Mouse (Mus musculus) 3134 (cell line): ENCODE measurements around the gene Dyrk4.

ENCODE experiments used
- DNase-seq: peaks from one replicate; pipeline ENCODE4 v3.0.0-alpha.2; 2011; ENCODE audit warnings: low spot score; ENCODE audit not compliant: insufficient read length; ENCODE audit errors: extremely low read depth

Dyrk4 gene

DNA sequence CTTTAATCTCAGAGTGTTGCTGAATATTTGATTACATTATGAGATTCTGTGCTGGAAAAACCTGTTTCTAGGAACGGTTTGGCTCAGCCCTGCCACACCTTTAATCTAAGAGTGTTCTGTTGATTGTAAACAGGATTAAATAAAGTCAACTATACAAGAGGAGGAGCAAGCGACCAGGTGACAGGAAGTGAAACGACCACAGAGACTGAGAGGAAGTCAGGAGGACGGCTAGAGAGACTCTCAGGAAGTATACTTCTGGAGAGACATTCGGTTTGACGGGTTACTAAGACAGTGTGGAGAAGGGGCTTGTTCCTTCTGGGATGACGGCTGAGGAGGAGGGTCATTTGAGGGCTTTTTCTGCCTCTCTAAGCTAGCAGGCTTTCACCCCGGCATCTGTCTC is 85.0 kb downstream of the Dyrk4 start:
- no peak for DNase-seq
